Mouse (Mus musculus): ENCODE measurements around the gene Utp14b. TPM values are rescaled to one million over a fixed set of nuclear protein-coding genes. Genes with fewer than 3 reads are reported as not detected.

Utp14b gene
- total RNA-seq (2023): 10 to 100 TPM; 15.5 to 18.2 TPM

GRCm38 (mm10) chr1:78657671-78658440 is at the start of gene Utp14b, which contains the start of gene Acsl3:
Gene Utp14b (plus strand): TSS chr1:78658038.
Gene Acsl3 (plus strand): TSS chr1:78657825.

Other genes with a start within 250 kb of the Utp14b start
- gene Farsb, start 169.1 kb upstream of the Utp14b start, total RNA-seq (2023): 10 to 100 TPM; 53.0 to 58.2 TPM
- gene Mogat1, start 147.0 kb upstream of the Utp14b start, total RNA-seq (2023): 1 to 10 TPM; 1.8 to 2.3 TPM
- not detected for gene BC035947, start 145.9 kb upstream of the Utp14b start, total RNA-seq (2023)
- gene Acsl3, start 213 bp upstream of the Utp14b start, total RNA-seq (2023): 10 to 100 TPM; 13.5 to 15.1 TPM
- not detected for gene Kcne4, start 158.7 kb downstream of the Utp14b start, total RNA-seq (2023)

Measured in B cell, adult 67 days (primary cell).